Mouse (Mus musculus) bone marrow, adult 2 months (tissue): ENCODE measurements around the gene Maml2. TPM values are rescaled to one million over a fixed set of nuclear protein-coding genes. Genes with fewer than 3 reads are reported as not detected.

Experiments
- H3K27ac ChIP-seq: fragments of 200-500 bp; 2 replicates; pipeline ENCODE4 v1.5.1; 2012; ENCODE audit warnings: low read depth, mild to moderate bottlenecking, control low read depth, inconsistent platforms, low read length; ENCODE audit not compliant: control insufficient read depth, poor library complexity, insufficient read depth
- H3K4me1 ChIP-seq: fragments of 200-500 bp; 2 replicates; pipeline ENCODE4 v1.6.1; 2011; ENCODE audit warnings: low read length; ENCODE audit not compliant: control insufficient read depth, insufficient read depth
- H3K4me3 ChIP-seq: fragments of 200-500 bp; replicated peaks from 2 replicates; pipeline ENCODE3; 2011; ENCODE audit warnings: mild to moderate bottlenecking, low read depth, low read length, control low read depth; ENCODE audit not compliant: control insufficient read depth
- CTCF ChIP-seq: fragments of 200-500 bp; IDR thresholded peaks from 2 replicates; pipeline ENCODE4 v1.5.1; 2011; ENCODE audit warnings: low read length, control low read depth; ENCODE audit not compliant: control insufficient read depth, insufficient read depth
- POLR2A ChIP-seq: fragments of 200-500 bp; IDR thresholded peaks from 2 replicates; pipeline ENCODE4 v1.6.1; 2011; ENCODE audit warnings: low read depth, mild to moderate bottlenecking, control low read depth, low read length, borderline replicate concordance; ENCODE audit not compliant: control insufficient read depth
- WGBS: fragments of 180-500 bp; shearing (Covaris S2); methylation state at CpG from one replicate; pipeline ENCODE4 v1.1.7; 2018; 5-methylcytosine and 5-hydroxymethylcytosine counted together
- polyA plus RNA-seq: library from polyadenylated mRNA; stranded (reverse); fragments of >200 nt; gene quantifications from 2 replicates; pipeline ENCODE4 v1.2.4, GENCODE M21; 2011; ENCODE audit warnings: low replicate concordance; ENCODE audit not compliant: missing spikeins, insufficient read depth, insufficient read length

Maml2 gene
- polyA plus RNA-seq, 1 experiment, result 3.5 TPM

GRCm38 (mm10) chr9:13510621-13511369 lies 213.0 kb downstream of the Maml2 start:
- 34% methylated on average over 5 of the region's 5 CpGs for WGBS
- no peak overlapping the region for H3K27ac ChIP-seq
- H3K4me1 ChIP-seq, result peaks cover 3% of the 10 kb centered on the region; the same call in 1 of the 2 replicates
- TF ChIP-seq CTCF (no peak), POLR2A (no peak)
- H3K4me3 ChIP-seq, result no peak overlapping the region

- no peak for TF ChIP-seq CTCF
- TF ChIP-seq POLR2A, result no peak
- H3K27ac ChIP-seq, result no peak overlapping the region
- 73% methylated on average over 5 of the region's 5 CpGs for WGBS
- peaks cover 3% of the 10 kb centered on the region for H3K4me1 ChIP-seq
- no peak overlapping the region for H3K4me3 ChIP-seq
Measured at GRCm38 (mm10) chr9:13513135-13513534, 215.4 kb downstream of the Maml2 start.

GRCm38 (mm10) chr9:13514435-13514834 lies 216.7 kb downstream of the Maml2 start:
- TF ChIP-seq POLR2A, result no peak
- no peak for TF ChIP-seq CTCF
- Histone ChIP-seq H3K27ac (no peak overlapping the region), H3K4me3 (no peak overlapping the region), H3K4me1 (peaks cover 4% of the 10 kb centered on the region)

GRCm38 (mm10) chr9:13515976-13516375 lies 218.2 kb downstream of the Maml2 start:
- no peak overlapping the region for H3K4me3 ChIP-seq

GRCm38 (mm10) chr9:13518031-13518430 lies 220.3 kb downstream of the Maml2 start:
- Histone ChIP-seq H3K4me1 (peaks cover 3% of the 10 kb centered on the region), H3K4me3 (no peak overlapping the region), H3K27ac (no peak overlapping the region)
- WGBS, result 34% methylated on average over 2 of the region's 2 CpGs
- TF ChIP-seq CTCF (no peak), POLR2A (no peak)

More at GRCm38 (mm10) chr9:13515976-13516375, 218.2 kb downstream of the Maml2 start:
- TF ChIP-seq CTCF (no peak), POLR2A (no peak)
- WGBS, result 75% methylated on average over 2 of the region's 2 CpGs
- H3K4me1 ChIP-seq, result peaks cover 3% of the 10 kb centered on the region
- no peak overlapping the region for H3K27ac ChIP-seq

- Histone ChIP-seq H3K4me1 (peaks cover 3% of the 10 kb centered on the region), H3K4me3 (no peak overlapping the region), H3K27ac (no peak overlapping the region)
- TF ChIP-seq CTCF, result no peak
- no peak for TF ChIP-seq POLR2A
- WGBS, result 66% methylated on average over 2 of the region's 2 CpGs
Measured at GRCm38 (mm10) chr9:13518441-13518971, 220.7 kb downstream of the Maml2 start.

- TF ChIP-seq CTCF, result no peak
- no peak for TF ChIP-seq POLR2A
- 78% methylated on average over 9 of the region's 9 CpGs for WGBS
Measured at GRCm38 (mm10) chr9:13522061-13522820, 224.5 kb downstream of the Maml2 start.

GRCm38 (mm10) chr9:13523046-13523445 lies 225.3 kb downstream of the Maml2 start:
- no peak overlapping the region for H3K27ac ChIP-seq
- H3K4me1 ChIP-seq, result peaks cover 2% of the 10 kb centered on the region
- WGBS, result 40% methylated on average over 3 of the region's 3 CpGs
- no peak overlapping the region for H3K4me3 ChIP-seq
- no peak for TF ChIP-seq CTCF
- TF ChIP-seq POLR2A, result no peak

More at GRCm38 (mm10) chr9:13522061-13522820, 224.5 kb downstream of the Maml2 start:
- H3K4me1 ChIP-seq, result peaks cover 3% of the 10 kb centered on the region
- H3K27ac ChIP-seq, result no peak overlapping the region
- no peak overlapping the region for H3K4me3 ChIP-seq
